Mouse (Mus musculus) midbrain, embryonic 10.5 days (tissue): ENCODE results near the gene Gng4. TPM values are rescaled to one million over a fixed set of nuclear protein-coding genes. Genes with fewer than 3 reads are reported as not detected.

Experiments used
- DNase-seq: peaks from one replicate; pipeline ENCODE4 v3.0.0-alpha.2; 2017; ENCODE audit warnings: low spot score
- H3K27ac ChIP-seq: fragments of 300-500 bp; sonication (generic); replicated peaks from 2 replicates; pipeline ENCODE4 v1.5.1; 2016; ENCODE audit warnings: mild to moderate bottlenecking
- H3K27me3 ChIP-seq: fragments of 300-500 bp; sonication (generic); 2 replicates; pipeline ENCODE4 v1.6.1; 2016; ENCODE audit warnings: low read depth, mild to moderate bottlenecking; ENCODE audit not compliant: poor library complexity, severe bottlenecking
- H3K36me3 ChIP-seq: fragments of 300-500 bp; sonication (generic); 2 replicates; pipeline ENCODE4 v1.6.1; 2016; ENCODE audit warnings: mild to moderate bottlenecking, moderate library complexity
- H3K4me1 ChIP-seq: fragments of 300-500 bp; sonication (generic); 2 replicates; pipeline ENCODE4 v1.6.1; 2016
- H3K4me3 ChIP-seq: fragments of 300-500 bp; sonication (generic); 2 replicates; pipeline ENCODE4 v1.5.1; 2016; ENCODE audit warnings: mild to moderate bottlenecking, moderate library complexity
- H3K9me3 ChIP-seq: fragments of 300-500 bp; sonication (generic); replicated peaks from 2 replicates; pipeline ENCODE4 v1.6.1; 2016; ENCODE audit warnings: mild to moderate bottlenecking
- WGBS: fragments of 180-500 bp; shearing (Covaris S2); methylation state at CpG from one replicate; pipeline ENCODE4 v1.1.7; 2016; 5-methylcytosine and 5-hydroxymethylcytosine counted together
- polyA plus RNA-seq: library from polyadenylated mRNA; unstranded; fragments of >200 nt; fragmentation: Nextera tagmentation; extraction: Ambion mirVana; gene quantifications from 2 replicates; pipeline ENCODE4 v1.2.1, GENCODE M21; 2016

Gene Gng4
- polyA plus RNA-seq, result 0.53 and 1.4 TPM in 2 replicates

DNA sequence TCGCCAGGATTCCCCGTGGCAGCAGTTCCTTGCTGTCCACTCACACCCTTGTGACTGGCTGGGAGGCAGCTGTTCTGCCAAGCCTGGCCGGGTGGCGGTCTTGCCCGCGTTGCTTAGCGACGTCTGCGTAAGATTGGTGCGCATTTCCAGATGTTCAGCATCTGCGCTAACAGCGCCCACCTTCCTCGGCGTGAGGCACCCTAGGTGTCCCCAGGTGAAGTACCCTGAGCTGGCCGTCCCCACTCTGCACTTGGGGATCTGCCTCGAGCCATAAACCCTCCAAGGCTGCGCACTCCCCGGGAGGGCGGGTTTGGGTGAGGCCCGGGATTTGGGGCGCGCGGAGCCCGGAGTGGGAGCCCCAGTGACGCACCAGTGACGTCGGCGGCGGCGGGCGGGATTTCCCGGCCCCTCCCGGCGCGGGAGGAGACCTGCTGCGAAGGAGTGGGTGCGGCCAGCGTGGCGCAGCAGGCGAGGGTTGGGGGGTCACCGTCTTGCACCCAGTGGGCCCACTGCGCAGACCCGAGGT, at the start of gene Gng4:
Gene Gng4, plus strand, starts transcription at position 166 of the 526 bp plus-strand sequence.
- Histone ChIP-seq H3K36me3 (no peaks in the 10 kb centered on the region), H3K27me3 (peaks cover 60% of the 10 kb centered on the region), H3K9me3 (no peaks in the 10 kb centered on the region), H3K4me1 (peaks cover 22% of the 10 kb centered on the region), H3K27ac (peak within 1 kb of the TSS; percentile 58), H3K4me3 (peak within 1 kb of the TSS; percentile 70)
- peak; percentile 44 for DNase-seq
- WGBS, result under 1% methylated on average over 43 of the region's 43 CpGs

GRCm38 (mm10) chr13:13739232-13739631, 44.6 kb upstream of the Gng4 start:
- H3K27ac ChIP-seq, result no peak overlapping the region
- WGBS, result 97% methylated on average over 4 of the region's 4 CpGs
- H3K4me1 ChIP-seq, result no peaks in the 10 kb centered on the region
- no peak for DNase-seq
- no peaks in the 10 kb centered on the region for H3K27me3 ChIP-seq
- no peaks in the 10 kb centered on the region for H3K9me3 ChIP-seq
- H3K4me3 ChIP-seq, result no peak overlapping the region
- H3K36me3 ChIP-seq, result 0 out of 2 replicates have a peak, but pooled peaks cover 8% of the 10 kb centered on the region

- WGBS, result 91% methylated on average over 3 of the region's 3 CpGs
- H3K4me3 ChIP-seq, result no peak overlapping the region
- H3K36me3 ChIP-seq, result peaks cover 18% of the 10 kb centered on the region; the same call in 1 of the 2 replicates
- no peaks in the 10 kb centered on the region for H3K9me3 ChIP-seq
- H3K27me3 ChIP-seq, result no peaks in the 10 kb centered on the region
- no peak overlapping the region for H3K27ac ChIP-seq
- no peaks in the 10 kb centered on the region for H3K4me1 ChIP-seq
- DNase-seq, result no peak
These were observed 37.9 kb upstream of the Gng4 start for GRCm38 (mm10) chr13:13745911-13746310.

DNA sequence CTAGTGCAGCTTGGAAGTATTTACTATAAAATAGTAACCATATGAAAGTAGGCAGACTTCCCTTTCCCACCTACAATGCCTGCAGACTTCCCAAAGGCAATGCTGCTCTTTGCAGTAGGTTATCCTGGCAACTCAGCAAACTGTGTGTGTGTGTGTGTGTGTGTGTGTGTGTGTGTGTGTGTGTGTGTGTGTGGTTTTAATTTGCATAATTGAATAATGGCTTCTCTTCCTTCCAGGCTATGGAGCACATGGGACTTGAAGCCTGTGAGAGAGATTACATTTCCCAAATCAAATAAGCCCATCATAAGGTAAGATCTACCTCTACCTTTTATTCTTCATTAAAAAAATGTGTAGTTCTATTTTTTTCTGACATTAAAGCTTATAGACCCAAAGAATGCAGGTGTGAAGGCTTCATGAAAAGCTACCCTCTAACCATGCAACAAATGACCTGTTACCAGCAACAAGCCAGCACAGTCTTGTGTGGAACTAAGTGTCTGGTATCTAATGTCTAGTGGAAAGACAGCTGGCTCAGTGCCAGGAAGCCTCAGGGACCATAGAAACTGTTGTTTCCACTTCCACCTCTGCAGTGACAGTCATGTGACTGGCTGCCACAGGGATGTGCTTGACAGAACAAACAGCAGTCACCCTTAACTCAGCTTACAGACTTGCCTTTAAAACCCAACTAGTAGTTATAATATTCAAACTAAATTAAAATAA, 7.9 kb upstream of the Gng4 start:
- Histone ChIP-seq H3K27ac (no peak overlapping the region), H3K4me3 (no peak overlapping the region), H3K27me3 (no peaks in the 10 kb centered on the region), H3K9me3 (no peaks in the 10 kb centered on the region), H3K36me3 (peaks cover 8% of the 10 kb centered on the region; the same call in 1 of the 2 replicates), H3K4me1 (no peaks in the 10 kb centered on the region)
- peak; percentile 10 for DNase-seq

GRCm38 (mm10) chr13:13777052-13777451, 6.8 kb upstream of the Gng4 start:
- no peaks in the 10 kb centered on the region for H3K4me1 ChIP-seq
- peaks cover 9% of the 10 kb centered on the region; the same call in 1 of the 2 replicates for H3K27me3 ChIP-seq
- no peak overlapping the region for H3K4me3 ChIP-seq
- no peak overlapping the region for H3K27ac ChIP-seq
- 90% methylated on average over 11 of the region's 11 CpGs for WGBS
- H3K9me3 ChIP-seq, result no peaks in the 10 kb centered on the region
- DNase-seq, result peak; percentile 9
- peaks cover 8% of the 10 kb centered on the region; the same call in 1 of the 2 replicates for H3K36me3 ChIP-seq

DNA sequence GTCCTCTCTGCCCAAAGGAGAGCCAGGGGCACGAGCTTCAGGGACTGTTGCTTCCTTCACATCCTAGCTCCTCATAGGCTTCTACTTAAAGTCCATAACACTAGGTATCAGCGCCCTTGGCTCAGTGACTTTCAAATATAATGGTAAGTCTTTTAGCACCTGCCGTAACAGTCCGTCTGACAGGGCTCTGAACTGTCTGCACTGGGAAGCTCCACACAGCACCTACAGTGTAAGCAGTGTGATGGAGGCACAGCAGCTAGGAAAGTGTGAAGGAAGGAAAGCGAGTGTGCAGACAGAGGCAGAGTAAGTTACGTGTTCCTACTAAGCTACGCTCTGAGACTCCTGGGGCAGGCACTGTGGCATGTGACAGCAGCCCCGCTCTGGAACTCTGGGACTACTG, 6.2 kb upstream of the Gng4 start:
- H3K4me1 ChIP-seq, result no peaks in the 10 kb centered on the region
- WGBS, result 89% methylated on average over 8 of the region's 8 CpGs
- H3K27me3 ChIP-seq, result peaks cover 15% of the 10 kb centered on the region
- no peak overlapping the region for H3K27ac ChIP-seq
- no peaks in the 10 kb centered on the region for H3K9me3 ChIP-seq
- DNase-seq, result peak; percentile 6
- H3K4me3 ChIP-seq, result no peak overlapping the region
- peaks cover 8% of the 10 kb centered on the region; the same call in 1 of the 2 replicates for H3K36me3 ChIP-seq

DNA sequence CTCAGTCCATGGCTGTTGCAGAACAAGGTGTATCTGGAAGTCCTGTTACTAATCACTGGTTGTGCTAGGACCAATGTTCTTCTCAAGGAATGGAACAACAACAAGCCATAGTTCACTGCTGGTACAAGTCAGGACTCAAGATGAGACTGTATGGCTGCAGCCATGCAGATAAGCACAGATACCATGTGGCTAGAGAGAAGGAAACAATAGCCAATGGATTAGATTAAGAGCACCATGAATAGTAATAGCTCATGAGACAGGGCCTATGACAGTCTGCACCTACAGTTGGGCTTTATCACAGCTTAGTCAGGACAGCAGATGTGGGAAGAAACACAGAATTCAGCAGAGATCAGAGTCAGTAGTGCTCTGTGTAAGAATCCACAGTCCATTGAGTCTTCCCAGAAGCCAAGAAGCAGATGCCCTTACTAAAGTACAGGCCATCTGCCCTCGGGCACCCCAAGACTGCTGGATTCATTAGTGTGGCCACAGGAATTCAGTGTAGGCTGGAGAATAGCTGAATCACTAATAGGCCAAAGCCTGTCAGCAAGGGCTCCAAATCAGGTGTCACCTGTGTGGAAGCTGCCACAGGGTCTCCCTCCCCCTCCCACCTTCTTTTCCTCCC, 4.9 kb upstream of the Gng4 start:
- peak; percentile 5 for DNase-seq
- H3K27ac ChIP-seq, result no peak overlapping the region
- peaks cover 8% of the 10 kb centered on the region; the same call in 1 of the 2 replicates for H3K36me3 ChIP-seq
- H3K27me3 ChIP-seq, result peaks cover 28% of the 10 kb centered on the region
- H3K4me1 ChIP-seq, result peaks cover 5% of the 10 kb centered on the region
- no peak overlapping the region for H3K4me3 ChIP-seq
- H3K9me3 ChIP-seq, result no peaks in the 10 kb centered on the region
- 89% methylated on average over 1 of the region's 1 CpGs for WGBS

DNA sequence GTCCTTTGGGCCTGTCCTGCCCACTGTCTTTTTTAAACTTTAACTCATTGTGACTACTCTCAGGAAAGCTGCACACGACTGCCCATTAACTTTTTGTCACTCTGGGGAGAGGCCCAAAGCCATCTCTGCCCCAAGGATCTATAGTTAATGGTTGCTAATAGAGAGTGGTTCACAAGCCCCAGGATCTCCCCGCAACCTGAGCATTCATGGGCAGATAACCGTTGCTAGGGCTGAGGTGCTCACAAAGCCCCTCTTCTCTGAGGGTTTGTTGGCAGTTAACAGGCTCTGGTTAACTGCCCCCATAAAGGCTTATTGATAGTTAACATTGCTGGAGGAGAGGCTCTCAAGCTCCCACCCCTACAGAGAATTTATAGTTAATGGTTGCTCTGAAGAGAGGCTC, 3.6 kb upstream of the Gng4 start:
- Histone ChIP-seq H3K27me3 (peaks cover 41% of the 10 kb centered on the region), H3K4me3 (no peak overlapping the region), H3K4me1 (peaks cover 18% of the 10 kb centered on the region), H3K9me3 (no peaks in the 10 kb centered on the region), H3K36me3 (peaks cover 8% of the 10 kb centered on the region; the same call in 1 of the 2 replicates), H3K27ac (no peak overlapping the region)
- no peak for DNase-seq
- WGBS, result 77% methylated on average over 3 of the region's 3 CpGs

DNA sequence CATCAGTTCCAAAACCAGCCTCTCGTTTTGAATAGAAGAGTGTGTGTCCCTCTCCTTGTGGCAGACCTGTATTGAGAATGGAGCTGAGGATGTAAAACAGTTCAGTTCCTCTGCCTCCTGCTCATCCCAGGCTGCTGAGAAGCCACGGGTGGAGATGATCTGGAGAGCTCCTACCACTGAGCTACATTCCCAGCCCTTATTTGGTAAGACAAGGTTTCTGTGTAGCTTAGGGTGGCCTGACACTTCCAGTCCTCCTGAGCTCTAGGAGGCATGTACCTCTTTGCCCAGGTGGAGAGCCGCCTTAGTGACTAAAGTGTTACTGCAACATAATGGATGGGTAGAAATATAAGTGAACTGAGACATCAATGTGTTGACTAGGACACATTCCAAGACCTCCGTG, 2.8 kb upstream of the Gng4 start:
- Histone ChIP-seq H3K9me3 (no peaks in the 10 kb centered on the region), H3K36me3 (peaks cover 8% of the 10 kb centered on the region; the same call in 1 of the 2 replicates), H3K4me3 (no peak overlapping the region), H3K4me1 (peaks cover 22% of the 10 kb centered on the region), H3K27ac (no peak overlapping the region), H3K27me3 (peaks cover 48% of the 10 kb centered on the region)
- no peak for DNase-seq
- WGBS, result 82% methylated on average over 4 of the region's 4 CpGs

DNA sequence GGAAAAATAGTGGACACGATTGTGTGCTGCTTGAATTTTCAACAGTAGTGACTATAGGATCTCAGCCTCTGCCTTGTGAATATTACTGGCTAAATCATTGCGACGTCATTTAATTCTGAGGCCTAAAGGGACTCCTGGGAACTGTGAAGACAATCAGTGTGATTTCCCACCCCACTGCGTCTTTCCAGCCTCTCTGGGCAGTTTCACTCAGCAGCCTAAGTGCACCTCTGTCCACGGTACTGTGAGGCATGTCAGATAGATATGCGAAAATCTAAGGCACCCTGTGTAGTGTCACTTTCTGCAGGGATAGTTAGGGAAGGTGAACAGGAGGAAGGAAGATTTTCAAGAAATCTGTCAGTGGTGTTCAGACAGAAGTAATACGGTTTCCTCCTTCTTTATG, 563 bp upstream of the Gng4 start:
- no peaks in the 10 kb centered on the region for H3K36me3 ChIP-seq
- H3K4me1 ChIP-seq, result peaks cover 22% of the 10 kb centered on the region
- peaks cover 60% of the 10 kb centered on the region for H3K27me3 ChIP-seq
- no peaks in the 10 kb centered on the region for H3K9me3 ChIP-seq
- no peak overlapping the region for H3K27ac ChIP-seq
- DNase-seq, result no peak
- 55% methylated on average over 7 of the region's 7 CpGs for WGBS
- peak overlapping the region; percentile 70; the same call in 1 of the 2 replicates for H3K4me3 ChIP-seq

GRCm38 (mm10) chr13:13784420-13784936, 619 bp downstream of the Gng4 start:
- no peaks in the 10 kb centered on the region for H3K9me3 ChIP-seq
- no peaks in the 10 kb centered on the region for H3K36me3 ChIP-seq
- WGBS, result under 1% methylated on average over 59 of the region's 59 CpGs
- H3K4me1 ChIP-seq, result peaks cover 22% of the 10 kb centered on the region
- peak; percentile 37 for DNase-seq
- H3K27me3 ChIP-seq, result peaks cover 60% of the 10 kb centered on the region
- H3K4me3 ChIP-seq, result peak overlapping the region; percentile 70
- peak overlapping the region; percentile 58 for H3K27ac ChIP-seq

DNA sequence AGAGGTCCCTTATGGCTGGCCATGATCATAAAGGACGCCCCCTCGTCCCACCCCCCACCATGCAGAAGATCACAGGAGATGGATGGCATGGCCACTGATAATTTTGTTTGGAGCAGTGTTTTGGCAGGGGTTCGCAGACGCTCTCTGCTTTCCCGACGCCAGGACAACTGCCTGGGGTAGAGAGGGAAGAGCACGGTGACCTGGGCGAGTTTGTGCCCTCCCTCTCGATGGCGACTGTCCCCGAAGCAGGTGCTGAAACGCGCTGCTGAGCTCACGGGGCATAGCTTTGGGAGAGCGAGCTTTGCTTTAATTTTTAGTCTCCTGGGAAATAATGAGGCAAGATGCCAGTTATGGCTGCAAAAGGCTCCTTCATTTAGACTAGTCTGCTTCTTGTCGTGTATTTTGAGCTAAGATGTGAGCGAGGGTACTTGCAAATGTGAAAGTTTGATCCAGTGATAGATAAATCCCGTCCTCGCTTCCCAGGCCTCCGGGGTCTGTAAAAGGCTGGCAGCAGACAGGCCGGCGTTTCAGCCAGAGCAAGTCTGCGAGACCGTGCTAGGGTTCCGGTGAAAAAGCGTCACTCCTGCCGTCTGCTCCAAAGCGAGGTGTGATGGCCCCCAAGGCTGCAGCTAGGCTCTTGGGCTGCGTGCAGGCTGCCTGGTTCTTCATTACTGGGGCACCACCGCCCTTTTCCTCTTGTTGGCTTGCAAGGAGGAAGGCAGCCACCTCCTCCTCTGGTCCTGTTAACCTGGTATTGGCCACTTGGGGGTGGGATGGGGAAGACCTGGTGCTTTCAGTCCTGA, 1.3 kb downstream of the Gng4 start:
- peak; percentile 41 for DNase-seq
- Histone ChIP-seq H3K4me1 (peaks cover 22% of the 10 kb centered on the region), H3K9me3 (no peaks in the 10 kb centered on the region), H3K27ac (no peak overlapping the region), H3K36me3 (no peaks in the 10 kb centered on the region), H3K4me3 (peak overlapping the region; percentile 70), H3K27me3 (peaks cover 60% of the 10 kb centered on the region)
- 1% methylated on average over 30 of the region's 30 CpGs for WGBS
